Mouse (Mus musculus): ENCODE measurements around the gene Hba-a1. TPM values are rescaled to one million over a fixed set of nuclear protein-coding genes. Genes with fewer than 3 reads are reported as not detected.

Gene Hba-a1
- polyA plus RNA-seq, 1 experiment from 2014 or later, result 2,421 TPM

DNA sequence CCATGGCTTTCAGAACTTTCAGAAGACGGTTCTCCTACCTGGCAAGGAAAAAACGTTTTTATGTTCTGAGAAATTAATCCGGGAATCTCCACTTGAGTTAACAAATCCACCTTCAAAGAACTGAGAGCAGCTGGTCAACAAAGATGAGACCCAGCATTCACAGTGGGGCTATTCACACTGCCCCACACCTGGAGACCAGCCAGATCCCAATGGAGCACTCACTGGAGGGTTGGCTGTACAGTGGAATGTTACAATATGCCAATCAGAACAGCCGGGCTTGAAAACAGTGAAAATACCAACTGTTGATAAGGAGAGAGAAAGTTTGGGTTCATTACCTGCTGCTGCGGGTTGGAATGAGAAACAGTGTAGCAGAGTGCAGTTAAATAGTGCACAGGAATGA lies 48.5 kb downstream of the Hba-a1 start:
- ATAC-seq (ENCODE audit: low read depth), result no peak
- Histone ChIP-seq H3K27ac (replicated peaks) (0 out of 2 replicates have a peak overlapping the region, but pooled peaks have one; percentile 9), H3K4me1 (replicated peaks) (peaks cover 13% of the 10 kb centered on the region), H3K4me3 (no peak overlapping the region), H3K9me3 (no peaks in the 10 kb centered on the region), H3K36me3 (no peaks in the 10 kb centered on the region), H3K27me3 (no peaks in the 10 kb centered on the region), H3K4me2 (no peak overlapping the region), H3K9ac (no peak overlapping the region)
- 70% methylated on average over 5 of the region's 5 CpGs for WGBS

DNA sequence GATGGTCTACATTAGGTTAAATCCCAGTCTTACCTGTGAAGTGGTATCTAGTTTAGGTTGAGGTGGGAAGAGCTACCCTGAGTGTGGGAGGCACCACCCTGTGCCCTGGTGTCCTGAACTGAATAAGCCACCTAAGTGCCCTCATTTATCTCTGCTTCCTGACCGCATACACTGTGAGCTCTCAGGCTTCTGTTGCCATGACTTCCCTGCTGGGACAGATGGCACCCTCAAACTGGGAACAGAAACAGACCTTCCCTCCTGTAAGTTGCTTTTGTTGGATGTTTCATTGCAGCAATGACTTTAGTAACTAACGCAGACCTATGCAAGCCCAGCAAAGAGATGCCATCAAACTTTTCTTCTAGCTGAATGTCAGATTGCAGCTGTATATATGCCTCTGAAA lies 49.9 kb downstream of the Hba-a1 start:
- no peaks in the 10 kb centered on the region for H3K27me3 ChIP-seq
- H3K4me3 ChIP-seq, result no peak overlapping the region
- ATAC-seq (ENCODE audit: low read depth), result no peak
- H3K4me1 ChIP-seq (replicated peaks), result peaks cover 13% of the 10 kb centered on the region
- H3K36me3 ChIP-seq, result no peaks in the 10 kb centered on the region
- H3K9me3 ChIP-seq, result no peaks in the 10 kb centered on the region
- H3K4me2 ChIP-seq, result no peak overlapping the region
- H3K27ac ChIP-seq (replicated peaks), result no peak overlapping the region
- WGBS, result 66% methylated on average over 2 of the region's 2 CpGs
- no peak overlapping the region for H3K9ac ChIP-seq

Other genes with a start within 250 kb of the Hba-a1 start
- not detected in 2 replicates for gene Il9r, start 83.2 kb upstream of the Hba-a1 start, polyA plus RNA-seq (2015; fragmentation: Nextera tagmentation; extraction: Ambion mirVana)
- 45.7 and 46.8 TPM in 2 replicates for gene Snrnp25, start 78.1 kb upstream of the Hba-a1 start, polyA plus RNA-seq (2015; fragmentation: Nextera tagmentation; extraction: Ambion mirVana)
- 28.9 and 30.4 TPM in 2 replicates for gene Rhbdf1, start 61.2 kb upstream of the Hba-a1 start, polyA plus RNA-seq (2015; fragmentation: Nextera tagmentation; extraction: Ambion mirVana)
- gene Mpg, start 57.0 kb upstream of the Hba-a1 start, polyA plus RNA-seq (2015; fragmentation: Nextera tagmentation; extraction: Ambion mirVana), result 35.8 and 36.6 TPM in 2 replicates
- 39.8 and 42.8 TPM in 2 replicates for gene Nprl3, start 15.8 kb upstream of the Hba-a1 start, polyA plus RNA-seq (2015; fragmentation: Nextera tagmentation; extraction: Ambion mirVana)
- gene Hba-x, start 7.1 kb upstream of the Hba-a1 start, polyA plus RNA-seq (2015; fragmentation: Nextera tagmentation; extraction: Ambion mirVana), result 319 and 454 TPM in 2 replicates
- 2.0 and 3.0 TPM in 2 replicates for gene Hbq1b, start 3.5 kb downstream of the Hba-a1 start, polyA plus RNA-seq (2015; fragmentation: Nextera tagmentation; extraction: Ambion mirVana)
- gene Hba-a2, start 13.0 kb downstream of the Hba-a1 start, polyA plus RNA-seq (2015; fragmentation: Nextera tagmentation; extraction: Ambion mirVana), result 5,548 and 5,687 TPM in 2 replicates
- gene Hbq1a, start 16.6 kb downstream of the Hba-a1 start, polyA plus RNA-seq (2015; fragmentation: Nextera tagmentation; extraction: Ambion mirVana), result 1.4 and 1.8 TPM in 2 replicates
- 20.0 and 20.2 TPM in 2 replicates for gene Sh3pxd2b, start 64.3 kb downstream of the Hba-a1 start, polyA plus RNA-seq (2015; fragmentation: Nextera tagmentation; extraction: Ambion mirVana)
- 46.8 and 54.8 TPM in 2 replicates for gene Ubtd2, start 171.9 kb downstream of the Hba-a1 start, polyA plus RNA-seq (2015; fragmentation: Nextera tagmentation; extraction: Ambion mirVana)
- gene Efcab9, start 248.6 kb downstream of the Hba-a1 start, polyA plus RNA-seq (2015; fragmentation: Nextera tagmentation; extraction: Ambion mirVana), result 0.36 TPM in 1 of 2 replicates, not detected in the other
- 2.5 and 2.6 TPM in 2 replicates for gene Stk10, start 249.8 kb downstream of the Hba-a1 start, polyA plus RNA-seq (2015; fragmentation: Nextera tagmentation; extraction: Ambion mirVana)